Mouse (Mus musculus) hindbrain, embryonic 15.5 days (tissue): ENCODE results near the gene Cavin4. TPM values are rescaled to one million over a fixed set of nuclear protein-coding genes. Genes with fewer than 3 reads are reported as not detected.

Source experiments
- ATAC-seq: fragments of 200-750 bp; cut with Nextera tagmentation; 2 replicates; pipeline ENCODE4 v1.8.0; 2017; ENCODE audit warnings: low read depth, moderate number of reproducible peaks, moderate TSS enrichment; ENCODE audit not compliant: low FRiP score
- H3K27ac ChIP-seq: fragments of 300-500 bp; sonication (generic); replicated peaks from 2 replicates; pipeline ENCODE4 v1.5.1; 2015; ENCODE audit warnings: mild to moderate bottlenecking, inconsistent platforms
- H3K27me3 ChIP-seq: fragments of 300-500 bp; sonication (generic); 2 replicates; pipeline ENCODE4 v1.6.1; 2015; ENCODE audit warnings: control low read depth, inconsistent platforms
- H3K36me3 ChIP-seq: fragments of 300-500 bp; sonication (generic); 2 replicates; pipeline ENCODE4 v1.6.1; 2015; ENCODE audit warnings: control low read depth, inconsistent platforms
- H3K4me1 ChIP-seq: fragments of 300-500 bp; sonication (generic); replicated peaks from 2 replicates; pipeline ENCODE4 v1.6.1; 2015; ENCODE audit warnings: control low read depth, inconsistent platforms
- H3K4me2 ChIP-seq: fragments of 300-500 bp; sonication (generic); 2 replicates; pipeline ENCODE4 v1.6.1; 2015; ENCODE audit warnings: moderate library complexity, mild to moderate bottlenecking, inconsistent platforms
- H3K4me3 ChIP-seq: fragments of 300-500 bp; sonication (generic); 2 replicates; pipeline ENCODE4 v1.5.1; 2015; ENCODE audit warnings: mild to moderate bottlenecking, inconsistent platforms
- H3K9ac ChIP-seq: fragments of 300-500 bp; sonication (generic); 2 replicates; pipeline ENCODE4 v1.6.1; 2015; ENCODE audit warnings: inconsistent platforms
- H3K9me3 ChIP-seq: fragments of 300-500 bp; sonication (generic); 2 replicates; pipeline ENCODE4 v1.6.1; 2016; ENCODE audit warnings: control low read depth, inconsistent platforms
- WGBS: fragments of 180-500 bp; shearing (Covaris S2); methylation state at CpG from one replicate; pipeline ENCODE4 v1.1.7; 2015; 5-methylcytosine and 5-hydroxymethylcytosine counted together
- polyA plus RNA-seq: library from polyadenylated mRNA; unstranded; fragments of >200 nt; fragmentation: Nextera tagmentation; extraction: Ambion mirVana; gene quantifications from 2 replicates; pipeline ENCODE4 v1.2.1, GENCODE M21; 2015

Gene Cavin4
- 1.00 and 1.5 TPM in 2 replicates for polyA plus RNA-seq

GRCm38 (mm10) chr4:48663271-48663670, at the start of gene Cavin4:
TSS of gene Cavin4 (plus strand) at chr4:48663514.
- no peaks in the 10 kb centered on the region for H3K9me3 ChIP-seq
- no peaks in the 10 kb centered on the region for H3K27me3 ChIP-seq
- 93% methylated on average over 10 of the region's 10 CpGs for WGBS
- no peaks in the 10 kb centered on the region for H3K4me1 ChIP-seq
- ATAC-seq = no peak
- no peak within 1 kb of the TSS for H3K9ac ChIP-seq
- H3K4me3 ChIP-seq = no peak within 1 kb of the TSS
- H3K4me2 ChIP-seq = no peak within 1 kb of the TSS
- H3K27ac ChIP-seq = no peak within 1 kb of the TSS
- H3K36me3 ChIP-seq = peaks cover 52% of the 10 kb centered on the region

GRCm38 (mm10) chr4:48615483-48615882, 47.8 kb upstream of the Cavin4 start:
- no peak for ATAC-seq
- Histone ChIP-seq H3K36me3 (peaks cover 16% of the 10 kb centered on the region), H3K4me2 (no peak overlapping the region)

GRCm38 (mm10) chr4:48617201-48617600, 46.1 kb upstream of the Cavin4 start:
- Histone ChIP-seq H3K27me3 (no peaks in the 10 kb centered on the region), H3K36me3 (peaks cover 12% of the 10 kb centered on the region), H3K4me2 (no peak overlapping the region), H3K27ac (no peak overlapping the region), H3K9ac (no peak overlapping the region), H3K4me1 (no peaks in the 10 kb centered on the region), H3K9me3 (no peaks in the 10 kb centered on the region), H3K4me3 (no peak overlapping the region)
- 97% methylated on average over 15 of the region's 15 CpGs for WGBS
- ATAC-seq = no peak

More at GRCm38 (mm10) chr4:48615483-48615882, 47.8 kb upstream of the Cavin4 start:
- 85% methylated on average over 4 of the region's 4 CpGs for WGBS
- no peak overlapping the region for H3K9ac ChIP-seq
- no peaks in the 10 kb centered on the region for H3K9me3 ChIP-seq
- no peaks in the 10 kb centered on the region for H3K4me1 ChIP-seq
- no peak overlapping the region for H3K4me3 ChIP-seq
- H3K27ac ChIP-seq = no peak overlapping the region
- H3K27me3 ChIP-seq = no peaks in the 10 kb centered on the region

- H3K4me2 ChIP-seq = no peak overlapping the region
- no peak for ATAC-seq
- 94% methylated on average over 6 of the region's 6 CpGs for WGBS
- H3K27ac ChIP-seq = no peak overlapping the region
- no peaks in the 10 kb centered on the region for H3K9me3 ChIP-seq
- no peak overlapping the region for H3K9ac ChIP-seq
- H3K36me3 ChIP-seq = peaks cover 8% of the 10 kb centered on the region
- H3K4me1 ChIP-seq = 0 out of 2 replicates have a peak, but pooled peaks cover 3% of the 10 kb centered on the region
- H3K27me3 ChIP-seq = no peaks in the 10 kb centered on the region
- no peak overlapping the region for H3K4me3 ChIP-seq
These were observed 43.2 kb upstream of the Cavin4 start for GRCm38 (mm10) chr4:48620121-48620520.

GRCm38 (mm10) chr4:48622246-48622645, 41.1 kb upstream of the Cavin4 start:
- Histone ChIP-seq H3K27ac (no peak overlapping the region), H3K36me3 (peaks cover 3% of the 10 kb centered on the region), H3K4me2 (no peak overlapping the region), H3K9me3 (no peaks in the 10 kb centered on the region), H3K27me3 (no peaks in the 10 kb centered on the region), H3K4me1 (0 out of 2 replicates have a peak, but pooled peaks cover 3% of the 10 kb centered on the region), H3K4me3 (no peak overlapping the region), H3K9ac (no peak overlapping the region)
- WGBS = 96% methylated on average over 6 of the region's 6 CpGs
- ATAC-seq = no peak

GRCm38 (mm10) chr4:48622946-48623345, 40.4 kb upstream of the Cavin4 start:
- Histone ChIP-seq H3K4me3 (no peak overlapping the region), H3K9me3 (no peaks in the 10 kb centered on the region), H3K9ac (no peak overlapping the region), H3K4me2 (no peak overlapping the region), H3K4me1 (0 out of 2 replicates have a peak, but pooled peaks cover 3% of the 10 kb centered on the region), H3K27ac (no peak overlapping the region), H3K27me3 (no peaks in the 10 kb centered on the region), H3K36me3 (peaks cover 8% of the 10 kb centered on the region)
- 97% methylated on average over 7 of the region's 7 CpGs for WGBS
- ATAC-seq = no peak

- Histone ChIP-seq H3K4me1 (0 out of 2 replicates have a peak, but pooled peaks cover 3% of the 10 kb centered on the region), H3K9me3 (no peaks in the 10 kb centered on the region), H3K27me3 (no peaks in the 10 kb centered on the region), H3K27ac (no peak overlapping the region), H3K4me3 (no peak overlapping the region), H3K36me3 (peaks cover 17% of the 10 kb centered on the region), H3K4me2 (no peak overlapping the region), H3K9ac (no peak overlapping the region)
- WGBS = 73% methylated on average over 6 of the region's 6 CpGs
- ATAC-seq = no peak
These were observed 38.4 kb upstream of the Cavin4 start for GRCm38 (mm10) chr4:48624961-48625360.

- ATAC-seq = no peak
- no peak overlapping the region for H3K27ac ChIP-seq
- H3K36me3 ChIP-seq = peaks cover 19% of the 10 kb centered on the region
- no peak overlapping the region for H3K4me3 ChIP-seq
- H3K27me3 ChIP-seq = no peaks in the 10 kb centered on the region
- no peak overlapping the region for H3K9ac ChIP-seq
- H3K9me3 ChIP-seq = no peaks in the 10 kb centered on the region
- 77% methylated on average over 9 of the region's 9 CpGs for WGBS
- H3K4me2 ChIP-seq = no peak overlapping the region
- 0 out of 2 replicates have a peak, but pooled peaks cover 3% of the 10 kb centered on the region for H3K4me1 ChIP-seq
These were observed 37.5 kb upstream of the Cavin4 start for GRCm38 (mm10) chr4:48625836-48626235.

GRCm38 (mm10) chr4:48629445-48629844, 33.9 kb upstream of the Cavin4 start:
- no peaks in the 10 kb centered on the region for H3K27me3 ChIP-seq
- peak; percentile 39; the same call in 1 of the 2 replicates for ATAC-seq
- H3K36me3 ChIP-seq = peaks cover 16% of the 10 kb centered on the region; the same call in 1 of the 2 replicates
- H3K9ac ChIP-seq = no peak overlapping the region
- no peaks in the 10 kb centered on the region for H3K4me1 ChIP-seq
- 72% methylated on average over 13 of the region's 13 CpGs for WGBS
- no peak overlapping the region for H3K4me3 ChIP-seq
- H3K27ac ChIP-seq = no peak overlapping the region
- H3K9me3 ChIP-seq = no peaks in the 10 kb centered on the region
- no peak overlapping the region for H3K4me2 ChIP-seq

- no peak for ATAC-seq
- H3K9me3 ChIP-seq = no peaks in the 10 kb centered on the region
- H3K4me2 ChIP-seq = no peak overlapping the region
- WGBS = 80% methylated on average over 6 of the region's 6 CpGs
- no peaks in the 10 kb centered on the region for H3K4me1 ChIP-seq
- H3K4me3 ChIP-seq = no peak overlapping the region
- no peak overlapping the region for H3K27ac ChIP-seq
- no peaks in the 10 kb centered on the region for H3K27me3 ChIP-seq
- no peak overlapping the region for H3K9ac ChIP-seq
- H3K36me3 ChIP-seq = peaks cover 19% of the 10 kb centered on the region
These were observed 29.8 kb upstream of the Cavin4 start for GRCm38 (mm10) chr4:48633529-48633928.

- no peaks in the 10 kb centered on the region for H3K27me3 ChIP-seq
- ATAC-seq = peak; percentile 9; the same call in 1 of the 2 replicates
These were observed 29.3 kb upstream of the Cavin4 start for GRCm38 (mm10) chr4:48634058-48634457.

GRCm38 (mm10) chr4:48636831-48637230, 26.5 kb upstream of the Cavin4 start:
- H3K4me1 ChIP-seq = no peaks in the 10 kb centered on the region
- peaks cover 16% of the 10 kb centered on the region for H3K36me3 ChIP-seq
- no peak for ATAC-seq
- 96% methylated on average over 13 of the region's 13 CpGs for WGBS
- no peak overlapping the region for H3K9ac ChIP-seq
- H3K27me3 ChIP-seq = no peaks in the 10 kb centered on the region
- H3K4me3 ChIP-seq = no peak overlapping the region
- no peaks in the 10 kb centered on the region for H3K9me3 ChIP-seq
- H3K4me2 ChIP-seq = no peak overlapping the region
- no peak overlapping the region for H3K27ac ChIP-seq

More at GRCm38 (mm10) chr4:48634058-48634457, 29.3 kb upstream of the Cavin4 start:
- Histone ChIP-seq H3K4me2 (no peak overlapping the region), H3K9ac (no peak overlapping the region), H3K36me3 (peaks cover 17% of the 10 kb centered on the region), H3K4me3 (no peak overlapping the region), H3K9me3 (no peaks in the 10 kb centered on the region), H3K4me1 (no peaks in the 10 kb centered on the region), H3K27ac (no peak overlapping the region)
- WGBS = 83% methylated on average over 2 of the region's 2 CpGs

- H3K4me2 ChIP-seq = no peak overlapping the region
- H3K9ac ChIP-seq = no peak overlapping the region
- no peaks in the 10 kb centered on the region for H3K4me1 ChIP-seq
- no peak for ATAC-seq
- WGBS = 69% methylated on average over 10 of the region's 10 CpGs
- H3K4me3 ChIP-seq = no peak overlapping the region
- H3K9me3 ChIP-seq = no peaks in the 10 kb centered on the region
- H3K36me3 ChIP-seq = peaks cover 16% of the 10 kb centered on the region
- H3K27ac ChIP-seq = no peak overlapping the region
- no peaks in the 10 kb centered on the region for H3K27me3 ChIP-seq
These were observed 25.2 kb upstream of the Cavin4 start for GRCm38 (mm10) chr4:48638132-48638531.
